Mouse (Mus musculus): ENCODE results near the gene 1700012B09Rik. TPM values are rescaled to one million over a fixed set of nuclear protein-coding genes. Genes with fewer than 3 reads are reported as not detected.
A peak's percentile ranks its signal among the peaks of the same experiment; 100 is the strongest.

Gene 1700012B09Rik
- polyA plus RNA-seq (2014; fragmentation: Nextera tagmentation; extraction: Ambion mirVana): 3.2 and 4.5 TPM in 2 replicates

DNA sequence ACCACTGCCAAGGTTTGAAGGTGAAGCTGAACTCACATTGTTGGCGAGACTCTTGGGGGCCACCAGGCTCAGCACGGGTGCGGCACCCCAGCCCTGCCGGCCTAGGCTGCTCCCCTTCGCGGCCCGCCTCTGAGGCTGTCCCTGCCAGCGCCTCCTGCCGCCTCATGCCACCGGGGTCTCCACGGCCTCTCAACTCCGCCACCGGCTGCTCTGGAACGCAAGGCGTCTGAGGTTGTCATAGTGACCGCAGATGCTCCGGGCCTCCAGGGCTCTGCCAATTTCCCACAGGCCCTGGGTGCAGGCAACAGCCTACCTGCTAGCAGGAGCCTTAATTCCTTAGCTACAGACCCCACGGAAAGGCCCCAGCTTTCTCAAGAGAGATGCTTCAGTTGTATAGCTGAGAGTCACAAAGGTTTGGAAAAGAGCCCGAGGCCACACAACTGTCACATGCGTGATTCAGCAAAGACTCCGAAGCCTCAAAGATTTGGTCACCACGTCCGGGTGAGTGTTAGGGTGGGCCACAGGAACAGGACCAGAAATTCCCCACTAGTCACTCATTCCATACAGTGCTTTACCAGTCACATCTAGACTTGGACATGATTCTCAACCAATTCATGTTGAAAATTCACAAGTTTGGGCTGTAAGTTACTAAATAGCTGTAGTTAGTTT lies at the start of gene 1700012B09Rik:
Gene 1700012B09Rik, minus strand, starts transcription at position 228 of the 669 bp plus-strand sequence.
- Histone ChIP-seq H3K4me2 (ENCODE audit: low read length) (no peak within 1 kb of the TSS), H3K4me3 (ENCODE audit: low read depth, low read length) (no peak within 1 kb of the TSS), H3K36me3 (ENCODE audit: control insufficient read depth, insufficient read depth, low read length) (no peaks in the 10 kb centered on the region), H3K27ac (ENCODE audit: low read depth, low read length) (no peak within 1 kb of the TSS), H3K9ac (ENCODE audit: low read length) (peak within 1 kb of the TSS; percentile 37; the same call in 1 of the 2 replicates), H3K27me3 (replicated peaks; ENCODE audit: control insufficient read depth, insufficient read depth, low read length) (no peaks in the 10 kb centered on the region), H3K4me1 (ENCODE audit: control insufficient read depth, insufficient read depth, low read length) (0 out of 2 replicates have a peak, but pooled peaks cover 3% of the 10 kb centered on the region), H3K9me3 (replicated peaks; ENCODE audit: control insufficient read depth, low read length) (no peaks in the 10 kb centered on the region)
- ATAC-seq: peak; percentile 67
- peak; percentile 20 for DNase-seq (ENCODE audit: low spot score)
- 16% methylated on average over 23 of the region's 23 CpGs for WGBS

DNA sequence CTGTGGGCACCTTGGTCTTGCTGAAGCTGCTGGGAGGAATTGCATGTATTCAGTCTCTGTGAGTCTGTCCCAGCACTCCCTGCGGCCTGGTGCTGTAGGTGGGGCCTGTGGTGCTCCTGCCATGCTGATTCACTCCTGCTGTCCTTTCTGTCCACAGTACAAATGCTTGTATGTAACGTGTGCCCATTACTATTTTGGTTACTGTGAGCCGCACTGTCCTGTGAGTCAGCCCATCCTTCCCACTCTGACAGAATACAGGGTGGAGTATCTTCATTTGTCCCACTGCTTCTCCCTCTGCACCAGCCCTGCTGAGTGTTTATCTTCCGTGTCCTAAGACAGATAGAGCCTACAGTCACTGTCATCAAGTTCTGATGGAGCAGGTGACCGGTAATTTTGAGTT lies 39.3 kb upstream of the 1700012B09Rik start:
- WGBS: 91% methylated on average over 5 of the region's 5 CpGs
- Histone ChIP-seq H3K9ac (ENCODE audit: low read length) (no peak overlapping the region), H3K4me2 (ENCODE audit: low read length) (no peak overlapping the region), H3K27ac (ENCODE audit: low read depth, low read length) (no peak overlapping the region), H3K4me1 (ENCODE audit: control insufficient read depth, insufficient read depth, low read length) (no peaks in the 10 kb centered on the region), H3K4me3 (ENCODE audit: low read depth, low read length) (no peak overlapping the region), H3K36me3 (ENCODE audit: control insufficient read depth, insufficient read depth, low read length) (peaks cover 70% of the 10 kb centered on the region), H3K27me3 (replicated peaks; ENCODE audit: control insufficient read depth, insufficient read depth, low read length) (no peaks in the 10 kb centered on the region), H3K9me3 (replicated peaks; ENCODE audit: control insufficient read depth, low read length) (no peaks in the 10 kb centered on the region)
- ATAC-seq (no peak), DNase-seq (ENCODE audit: low spot score) (no peak)

DNA sequence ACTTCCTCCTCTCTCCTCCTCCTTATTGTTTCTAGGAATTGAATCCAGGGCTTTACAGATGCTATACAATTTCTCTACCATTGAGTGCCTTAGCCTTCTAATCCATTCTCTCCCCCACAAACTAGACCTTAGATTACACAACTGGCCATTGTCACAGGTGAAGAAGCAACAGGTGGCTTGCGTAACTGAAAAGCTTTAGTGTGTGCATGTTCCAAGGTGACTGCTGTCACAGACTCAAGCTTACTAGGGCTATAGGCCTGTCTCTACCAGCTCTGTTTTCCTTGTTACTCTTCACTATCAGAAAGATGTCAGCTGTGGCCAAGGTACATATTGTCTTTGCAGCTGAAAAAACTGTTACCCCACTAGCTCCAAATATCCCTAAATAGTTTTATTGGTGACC lies 36.0 kb upstream of the 1700012B09Rik start:
- Histone ChIP-seq H3K4me2 (ENCODE audit: low read length) (no peak overlapping the region), H3K27ac (ENCODE audit: low read depth, low read length) (no peak overlapping the region), H3K4me1 (ENCODE audit: control insufficient read depth, insufficient read depth, low read length) (no peaks in the 10 kb centered on the region), H3K4me3 (ENCODE audit: low read depth, low read length) (no peak overlapping the region), H3K27me3 (replicated peaks; ENCODE audit: control insufficient read depth, insufficient read depth, low read length) (no peaks in the 10 kb centered on the region), H3K9me3 (replicated peaks; ENCODE audit: control insufficient read depth, low read length) (no peaks in the 10 kb centered on the region), H3K9ac (ENCODE audit: low read length) (no peak overlapping the region), H3K36me3 (ENCODE audit: control insufficient read depth, insufficient read depth, low read length) (peaks cover 65% of the 10 kb centered on the region)
- DNase-seq (ENCODE audit: low spot score) (no peak), ATAC-seq (no peak)
- 91% methylated on average over 1 of the region's 1 CpGs for WGBS

DNA sequence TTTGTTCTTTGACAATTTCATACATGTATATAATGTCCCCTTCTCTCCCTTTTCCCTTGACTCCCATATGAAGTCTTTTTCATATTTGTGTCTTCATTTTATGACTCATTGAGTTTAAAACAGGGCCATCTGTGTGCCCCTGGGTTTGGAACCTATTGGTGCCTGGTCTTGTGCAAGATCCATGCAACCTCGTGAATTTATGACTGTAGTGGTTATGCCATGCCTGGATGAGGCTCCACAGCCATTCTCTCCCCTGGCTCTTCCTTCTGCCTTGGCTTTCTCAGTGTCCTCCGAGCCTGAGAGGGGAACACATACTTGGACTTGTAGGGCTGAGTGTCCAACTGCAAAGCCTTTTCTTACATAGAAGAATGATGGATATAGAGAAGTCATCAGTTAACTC lies 34.9 kb upstream of the 1700012B09Rik start:
- WGBS: 88% methylated on average over 2 of the region's 2 CpGs
- Histone ChIP-seq H3K27ac (ENCODE audit: low read depth, low read length) (no peak overlapping the region), H3K4me1 (ENCODE audit: control insufficient read depth, insufficient read depth, low read length) (no peaks in the 10 kb centered on the region), H3K36me3 (ENCODE audit: control insufficient read depth, insufficient read depth, low read length) (peaks cover 62% of the 10 kb centered on the region), H3K9ac (ENCODE audit: low read length) (no peak overlapping the region), H3K4me2 (ENCODE audit: low read length) (no peak overlapping the region), H3K4me3 (ENCODE audit: low read depth, low read length) (no peak overlapping the region), H3K9me3 (replicated peaks; ENCODE audit: control insufficient read depth, low read length) (no peaks in the 10 kb centered on the region), H3K27me3 (replicated peaks; ENCODE audit: control insufficient read depth, insufficient read depth, low read length) (no peaks in the 10 kb centered on the region)
- no peak for DNase-seq (ENCODE audit: low spot score)
- no peak for ATAC-seq

DNA sequence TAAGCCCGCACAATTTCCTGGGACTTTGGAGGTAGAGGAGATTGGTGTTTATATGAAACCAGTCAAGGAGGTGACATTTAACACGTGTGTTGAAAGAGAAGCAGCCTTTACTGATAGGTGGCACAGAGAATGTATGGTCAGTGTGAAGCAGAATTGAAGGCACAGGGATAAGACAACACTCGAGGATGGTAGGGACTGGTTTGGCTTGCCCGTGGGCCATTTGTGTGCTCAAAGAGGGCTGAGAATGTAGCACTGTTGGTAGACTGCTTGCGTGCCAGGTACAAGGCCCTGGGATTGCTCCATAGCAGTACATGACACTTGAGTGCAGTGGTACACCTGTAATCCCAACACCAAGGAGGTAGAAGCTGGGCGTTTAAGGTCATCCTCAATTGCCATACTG lies 16.5 kb upstream of the 1700012B09Rik start:
- peaks cover 3% of the 10 kb centered on the region; the same call in 1 of the 2 replicates for H3K4me1 ChIP-seq (ENCODE audit: control insufficient read depth, insufficient read depth, low read length)
- 89% methylated on average over 6 of the region's 6 CpGs for WGBS
- H3K27ac ChIP-seq (ENCODE audit: low read depth, low read length): no peak overlapping the region
- no peaks in the 10 kb centered on the region for H3K27me3 ChIP-seq (replicated peaks; ENCODE audit: control insufficient read depth, insufficient read depth, low read length)
- ATAC-seq (no peak), DNase-seq (ENCODE audit: low spot score) (no peak)
- peaks cover 44% of the 10 kb centered on the region for H3K36me3 ChIP-seq (ENCODE audit: control insufficient read depth, insufficient read depth, low read length)
- H3K9ac ChIP-seq (ENCODE audit: low read length): no peak overlapping the region
- H3K9me3 ChIP-seq (replicated peaks; ENCODE audit: control insufficient read depth, low read length): no peaks in the 10 kb centered on the region
- H3K4me2 ChIP-seq (ENCODE audit: low read length): no peak overlapping the region
- no peak overlapping the region for H3K4me3 ChIP-seq (ENCODE audit: low read depth, low read length)

DNA sequence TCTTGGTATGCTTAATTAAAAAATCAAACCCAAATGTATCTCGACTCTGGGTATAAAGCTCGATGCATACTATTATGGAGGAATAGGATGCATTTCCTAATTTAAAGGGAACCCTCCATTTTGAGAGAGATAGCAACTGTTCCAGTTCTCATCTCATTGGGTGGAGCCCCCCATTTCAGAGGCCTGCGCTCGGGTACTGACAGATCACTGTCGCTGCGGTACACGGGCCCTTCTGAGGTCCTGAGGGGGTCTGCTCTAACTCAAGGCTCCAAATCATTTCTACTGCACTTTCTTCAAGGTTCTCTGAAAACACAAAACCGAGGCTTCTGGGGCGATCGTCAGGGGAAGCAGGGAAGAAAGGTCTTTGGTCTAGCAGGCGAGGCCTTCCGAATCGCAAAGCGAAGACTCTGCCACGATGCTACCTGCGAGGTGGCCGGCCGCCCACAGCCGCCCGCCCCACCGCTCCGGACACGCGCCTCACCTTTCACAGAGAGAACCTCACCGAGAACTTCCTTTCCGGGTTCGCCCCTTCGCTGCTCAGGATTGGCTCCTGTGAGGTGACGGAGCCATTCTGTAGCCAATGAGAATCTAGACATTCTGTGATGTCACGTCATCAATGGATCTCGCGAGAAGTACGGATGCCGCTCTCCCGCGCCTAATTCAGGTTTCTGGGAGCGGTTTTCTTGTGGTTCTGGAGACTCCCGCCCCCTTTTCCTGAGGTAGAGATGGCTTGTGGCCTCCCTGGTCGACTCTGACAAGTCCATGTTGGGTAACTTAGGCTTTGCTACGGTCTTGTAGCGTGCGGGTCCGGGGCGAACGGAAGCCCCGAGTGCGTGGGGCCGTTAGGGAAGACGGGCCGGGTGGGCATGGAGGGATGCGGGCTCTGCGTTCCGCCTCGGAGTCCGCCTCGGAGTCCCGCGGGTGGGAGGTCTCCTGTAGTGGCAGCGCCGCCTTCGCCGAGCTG lies 13.5 kb upstream of the 1700012B09Rik start, which contains the start of the genes Mre11a and Ankrd49:
Gene Mre11a, plus strand, starts transcription at position 616 of the 964 bp plus-strand sequence.
Gene Ankrd49, minus strand, starts transcription at position 818 of the 964 bp plus-strand sequence.
- peak within 1 kb of the TSS; percentile 93 for H3K27ac ChIP-seq (ENCODE audit: low read depth, low read length)
- peak within 1 kb of the TSS; percentile 60 for H3K4me3 ChIP-seq (ENCODE audit: low read depth, low read length)
- DNase-seq (ENCODE audit: low spot score) (peak; percentile 99), ATAC-seq (peak; percentile 100)
- H3K36me3 ChIP-seq (ENCODE audit: control insufficient read depth, insufficient read depth, low read length): peaks cover 45% of the 10 kb centered on the region
- no peaks in the 10 kb centered on the region for H3K27me3 ChIP-seq (replicated peaks; ENCODE audit: control insufficient read depth, insufficient read depth, low read length)
- no peaks in the 10 kb centered on the region for H3K9me3 ChIP-seq (replicated peaks; ENCODE audit: control insufficient read depth, low read length)
- peak within 1 kb of the TSS; percentile 72 for H3K4me2 ChIP-seq (ENCODE audit: low read length)
- peak within 1 kb of the TSS; percentile 83 for H3K9ac ChIP-seq (ENCODE audit: low read length)
- peaks cover 3% of the 10 kb centered on the region; the same call in 1 of the 2 replicates for H3K4me1 ChIP-seq (ENCODE audit: control insufficient read depth, insufficient read depth, low read length)
- under 1% methylated on average over 62 of the region's 62 CpGs for WGBS

DNA sequence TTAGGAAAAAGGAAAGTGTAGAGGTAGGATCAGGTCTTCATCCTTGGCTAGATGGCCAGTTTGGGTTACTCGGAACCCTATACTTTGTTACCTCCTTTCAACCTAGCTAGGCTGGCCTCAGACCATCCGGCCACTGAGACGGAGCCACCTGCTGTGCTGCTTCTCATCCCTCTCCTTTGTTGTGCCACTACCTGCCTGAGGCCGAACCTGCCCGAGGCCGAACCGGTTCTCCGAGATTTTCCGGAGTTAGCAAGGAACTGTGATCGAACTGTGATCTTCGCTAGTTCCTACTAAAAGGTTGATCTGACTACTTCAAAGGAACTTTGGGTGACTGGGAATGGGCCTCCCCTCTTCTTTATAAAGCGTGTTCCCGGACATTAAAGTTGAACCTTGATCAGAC lies 7.5 kb upstream of the 1700012B09Rik start:
- Histone ChIP-seq H3K9me3 (replicated peaks; ENCODE audit: control insufficient read depth, low read length) (no peaks in the 10 kb centered on the region), H3K4me3 (ENCODE audit: low read depth, low read length) (no peak overlapping the region), H3K27me3 (replicated peaks; ENCODE audit: control insufficient read depth, insufficient read depth, low read length) (no peaks in the 10 kb centered on the region), H3K9ac (ENCODE audit: low read length) (no peak overlapping the region), H3K4me1 (ENCODE audit: control insufficient read depth, insufficient read depth, low read length) (no peaks in the 10 kb centered on the region), H3K36me3 (ENCODE audit: control insufficient read depth, insufficient read depth, low read length) (peaks cover 25% of the 10 kb centered on the region), H3K27ac (ENCODE audit: low read depth, low read length) (no peak overlapping the region), H3K4me2 (ENCODE audit: low read length) (no peak overlapping the region)
- DNase-seq (ENCODE audit: low spot score) (no peak), ATAC-seq (no peak)
- WGBS: 34% methylated on average over 13 of the region's 13 CpGs

DNA sequence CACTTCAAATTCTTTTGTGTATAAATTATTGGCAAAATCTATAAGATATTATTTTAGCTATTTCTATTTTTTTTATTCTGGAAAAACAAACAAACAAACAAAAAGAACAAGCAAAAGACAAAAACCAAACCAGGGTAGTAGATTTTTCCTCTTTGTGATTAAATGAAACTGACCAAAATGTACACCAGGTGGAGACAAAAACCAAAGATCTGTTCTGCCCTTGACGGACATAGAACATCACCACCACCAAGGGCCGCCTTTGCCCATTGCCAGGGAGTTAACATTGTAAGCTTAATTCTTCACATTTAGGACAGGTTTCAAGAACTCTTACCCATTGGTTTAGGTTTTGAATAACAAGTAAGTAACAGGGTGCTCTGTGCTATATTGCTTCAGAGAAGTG lies 3.0 kb upstream of the 1700012B09Rik start:
- Histone ChIP-seq H3K4me3 (ENCODE audit: low read depth, low read length) (no peak overlapping the region), H3K27me3 (replicated peaks; ENCODE audit: control insufficient read depth, insufficient read depth, low read length) (no peaks in the 10 kb centered on the region), H3K27ac (ENCODE audit: low read depth, low read length) (no peak overlapping the region), H3K4me2 (ENCODE audit: low read length) (no peak overlapping the region), H3K36me3 (ENCODE audit: control insufficient read depth, insufficient read depth, low read length) (no peaks in the 10 kb centered on the region), H3K9ac (ENCODE audit: low read length) (no peak overlapping the region), H3K9me3 (replicated peaks; ENCODE audit: control insufficient read depth, low read length) (no peaks in the 10 kb centered on the region), H3K4me1 (ENCODE audit: control insufficient read depth, insufficient read depth, low read length) (0 out of 2 replicates have a peak, but pooled peaks cover 3% of the 10 kb centered on the region)
- 55% methylated on average over 2 of the region's 2 CpGs for WGBS
- ATAC-seq (no peak), DNase-seq (ENCODE audit: low spot score) (no peak)
